Mouse (Mus musculus): ENCODE results near the gene Rpl5. TPM values are rescaled to one million over a fixed set of nuclear protein-coding genes. Genes with fewer than 3 reads are reported as not detected.
A peak's percentile ranks its signal among the peaks of the same experiment; 100 is the strongest.

The Rpl5 gene
- polyA plus RNA-seq (2015; fragmentation: Nextera tagmentation; extraction: Ambion mirVana): 26.1 and 26.7 TPM in 2 replicates

GRCm38 (mm10) chr5:107900206-107901013 is at the start of gene Rpl5:
Gene Rpl5, plus strand, starts transcription at chr5:107900502.
- ATAC-seq (ENCODE audit: insufficient read depth): peak; percentile 95
- peak within 1 kb of the TSS; percentile 77 for H3K27ac ChIP-seq (replicated peaks)
- H3K4me3 ChIP-seq (replicated peaks): peak within 1 kb of the TSS; percentile 98
- WGBS (ENCODE audit: insufficient replicate concordance): 2% methylated on average over 66 of the region's 66 CpGs
- peak within 1 kb of the TSS; percentile 88 for H3K9ac ChIP-seq
- peaks cover 34% of the 10 kb centered on the region for H3K36me3 ChIP-seq (replicated peaks)
- H3K27me3 ChIP-seq: peaks cover 2% of the 10 kb centered on the region; the same call in 1 of the 2 replicates
- H3K4me2 ChIP-seq: peak within 1 kb of the TSS; percentile 78
- H3K9me3 ChIP-seq (replicated peaks): no peaks in the 10 kb centered on the region
- H3K4me1 ChIP-seq (replicated peaks): peaks cover 29% of the 10 kb centered on the region

GRCm38 (mm10) chr5:107853807-107854206 is 46.5 kb upstream of the Rpl5 start:
- Histone ChIP-seq H3K9ac (no peak overlapping the region), H3K27me3 (no peaks in the 10 kb centered on the region), H3K27ac (replicated peaks) (no peak overlapping the region; the same call in 1 of the 2 replicates), H3K4me2 (0 out of 2 replicates have a peak overlapping the region, but pooled peaks have one; percentile 6), H3K9me3 (replicated peaks) (no peaks in the 10 kb centered on the region), H3K4me1 (replicated peaks) (peaks cover 40% of the 10 kb centered on the region), H3K36me3 (replicated peaks) (peaks cover 26% of the 10 kb centered on the region), H3K4me3 (replicated peaks) (no peak overlapping the region)
- 33% methylated on average over 6 of the region's 6 CpGs for WGBS (ENCODE audit: insufficient replicate concordance)
- peak; percentile 43 for ATAC-seq (ENCODE audit: insufficient read depth)

- H3K9me3 ChIP-seq (replicated peaks): no peaks in the 10 kb centered on the region
- WGBS (ENCODE audit: insufficient replicate concordance): 41% methylated on average over 3 of the region's 3 CpGs
- H3K27ac ChIP-seq (replicated peaks): no peak overlapping the region
- ATAC-seq (ENCODE audit: insufficient read depth): no peak
- H3K4me3 ChIP-seq (replicated peaks): no peak overlapping the region
- H3K27me3 ChIP-seq: no peaks in the 10 kb centered on the region
- H3K4me2 ChIP-seq: no peak overlapping the region
- H3K4me1 ChIP-seq (replicated peaks): peaks cover 40% of the 10 kb centered on the region
- peaks cover 24% of the 10 kb centered on the region for H3K36me3 ChIP-seq (replicated peaks)
- no peak overlapping the region for H3K9ac ChIP-seq
Observed at GRCm38 (mm10) chr5:107854556-107854955, 45.7 kb upstream of the Rpl5 start.

GRCm38 (mm10) chr5:107855546-107855945 is 44.8 kb upstream of the Rpl5 start:
- ATAC-seq (ENCODE audit: insufficient read depth): no peak
- peaks cover 15% of the 10 kb centered on the region for H3K36me3 ChIP-seq (replicated peaks)
- no peaks in the 10 kb centered on the region for H3K27me3 ChIP-seq
- H3K27ac ChIP-seq (replicated peaks): no peak overlapping the region
- H3K4me3 ChIP-seq (replicated peaks): no peak overlapping the region
- no peak overlapping the region for H3K9ac ChIP-seq
- H3K4me1 ChIP-seq (replicated peaks): peaks cover 40% of the 10 kb centered on the region
- no peaks in the 10 kb centered on the region for H3K9me3 ChIP-seq (replicated peaks)
- H3K4me2 ChIP-seq: no peak overlapping the region
- 16% methylated on average over 2 of the region's 2 CpGs for WGBS (ENCODE audit: insufficient replicate concordance)

GRCm38 (mm10) chr5:107858963-107859362 is 41.3 kb upstream of the Rpl5 start:
- no peaks in the 10 kb centered on the region for H3K27me3 ChIP-seq
- ATAC-seq (ENCODE audit: insufficient read depth): no peak
- no peaks in the 10 kb centered on the region for H3K9me3 ChIP-seq (replicated peaks)
- H3K4me3 ChIP-seq (replicated peaks): no peak overlapping the region
- H3K27ac ChIP-seq (replicated peaks): no peak overlapping the region
- no peak overlapping the region for H3K4me2 ChIP-seq
- H3K9ac ChIP-seq: no peak overlapping the region
- 30% methylated on average over 2 of the region's 2 CpGs for WGBS (ENCODE audit: insufficient replicate concordance)
- peaks cover 23% of the 10 kb centered on the region for H3K36me3 ChIP-seq (replicated peaks)
- peaks cover 41% of the 10 kb centered on the region for H3K4me1 ChIP-seq (replicated peaks)

GRCm38 (mm10) chr5:107863971-107864370 is 36.3 kb upstream of the Rpl5 start:
- H3K4me3 ChIP-seq (replicated peaks): no peak overlapping the region
- H3K9me3 ChIP-seq (replicated peaks): no peaks in the 10 kb centered on the region
- peaks cover 32% of the 10 kb centered on the region for H3K36me3 ChIP-seq (replicated peaks)
- no peak for ATAC-seq (ENCODE audit: insufficient read depth)
- no peak overlapping the region for H3K4me2 ChIP-seq
- 86% methylated on average over 3 of the region's 3 CpGs for WGBS (ENCODE audit: insufficient replicate concordance)
- H3K27me3 ChIP-seq: no peaks in the 10 kb centered on the region
- no peak overlapping the region for H3K9ac ChIP-seq
- H3K27ac ChIP-seq (replicated peaks): no peak overlapping the region
- H3K4me1 ChIP-seq (replicated peaks): peaks cover 61% of the 10 kb centered on the region

- H3K4me3 ChIP-seq (replicated peaks): peak overlapping the region; percentile 92
- H3K4me1 ChIP-seq (replicated peaks): peaks cover 77% of the 10 kb centered on the region
- H3K4me2 ChIP-seq: peak overlapping the region; percentile 92
- no peaks in the 10 kb centered on the region for H3K27me3 ChIP-seq
- no peaks in the 10 kb centered on the region for H3K9me3 ChIP-seq (replicated peaks)
- H3K27ac ChIP-seq (replicated peaks): peak overlapping the region; percentile 92
- H3K36me3 ChIP-seq (replicated peaks): peaks cover 40% of the 10 kb centered on the region
- ATAC-seq (ENCODE audit: insufficient read depth): peak; percentile 16; the same call in 1 of the 2 replicates
- WGBS (ENCODE audit: insufficient replicate concordance): 11% methylated on average over 2 of the region's 2 CpGs
- H3K9ac ChIP-seq: peak overlapping the region; percentile 56
Observed at GRCm38 (mm10) chr5:107866127-107867126, 33.9 kb upstream of the Rpl5 start.

- ATAC-seq (ENCODE audit: insufficient read depth): peak; percentile 64
- H3K9me3 ChIP-seq (replicated peaks): no peaks in the 10 kb centered on the region
- H3K9ac ChIP-seq: peak overlapping the region; percentile 95
- peaks cover 47% of the 10 kb centered on the region for H3K36me3 ChIP-seq (replicated peaks)
- H3K27me3 ChIP-seq: no peaks in the 10 kb centered on the region
- H3K4me2 ChIP-seq: peak overlapping the region; percentile 92
- peaks cover 80% of the 10 kb centered on the region for H3K4me1 ChIP-seq (replicated peaks)
- H3K4me3 ChIP-seq (replicated peaks): peak overlapping the region; percentile 92
- H3K27ac ChIP-seq (replicated peaks): peak overlapping the region; percentile 93
- under 1% methylated on average over 76 of the region's 82 CpGs for WGBS (ENCODE audit: insufficient replicate concordance)
Observed at GRCm38 (mm10) chr5:107867970-107868904, 32.1 kb upstream of the Rpl5 start.

GRCm38 (mm10) chr5:107868905-107869424 is 31.3 kb upstream of the Rpl5 start:
- peak; percentile 90 for ATAC-seq (ENCODE audit: insufficient read depth)
- Histone ChIP-seq H3K4me1 (replicated peaks) (peaks cover 80% of the 10 kb centered on the region), H3K4me2 (peak overlapping the region; percentile 92)

GRCm38 (mm10) chr5:107869701-107870100 is 30.6 kb upstream of the Rpl5 start:
- peaks cover 73% of the 10 kb centered on the region for H3K4me1 ChIP-seq (replicated peaks)
- H3K36me3 ChIP-seq (replicated peaks): peaks cover 36% of the 10 kb centered on the region
- WGBS (ENCODE audit: insufficient replicate concordance): 42% methylated on average over 2 of the region's 2 CpGs
- H3K4me2 ChIP-seq: peak overlapping the region; percentile 92
- H3K4me3 ChIP-seq (replicated peaks): peak overlapping the region; percentile 92
- no peak for ATAC-seq (ENCODE audit: insufficient read depth)
- H3K27me3 ChIP-seq: no peaks in the 10 kb centered on the region
- H3K9me3 ChIP-seq (replicated peaks): no peaks in the 10 kb centered on the region
- no peak overlapping the region for H3K9ac ChIP-seq
- H3K27ac ChIP-seq (replicated peaks): peak overlapping the region; percentile 22; the same call in 1 of the 2 replicates

More at GRCm38 (mm10) chr5:107868905-107869424, 31.3 kb upstream of the Rpl5 start:
- H3K9ac ChIP-seq: peak overlapping the region; percentile 95
- H3K9me3 ChIP-seq (replicated peaks): no peaks in the 10 kb centered on the region
- H3K27me3 ChIP-seq: no peaks in the 10 kb centered on the region
- peak overlapping the region; percentile 92 for H3K4me3 ChIP-seq (replicated peaks)
- under 1% methylated on average over 58 of the region's 58 CpGs for WGBS (ENCODE audit: insufficient replicate concordance)
- H3K36me3 ChIP-seq (replicated peaks): peaks cover 42% of the 10 kb centered on the region
- peak overlapping the region; percentile 93 for H3K27ac ChIP-seq (replicated peaks)
